Mouse (Mus musculus) frontal cortex, postnatal 10 days (tissue): Measurements from ENCODE around the gene Senp7.
"Not testable (repeated sequence)": the region's sequence is repeated elsewhere in the genome, so short reads cannot be mapped to it uniquely, and the experiment has no call there.

ENCODE experiments used
- DNase-seq, 2 experiments: peaks; one replicate each; pipeline ENCODE4 v3.0.0; 2022; ENCODE audit warnings: low spot score in 2 of 2, mixed read lengths in 1 of 2

Senp7 gene

DNA sequence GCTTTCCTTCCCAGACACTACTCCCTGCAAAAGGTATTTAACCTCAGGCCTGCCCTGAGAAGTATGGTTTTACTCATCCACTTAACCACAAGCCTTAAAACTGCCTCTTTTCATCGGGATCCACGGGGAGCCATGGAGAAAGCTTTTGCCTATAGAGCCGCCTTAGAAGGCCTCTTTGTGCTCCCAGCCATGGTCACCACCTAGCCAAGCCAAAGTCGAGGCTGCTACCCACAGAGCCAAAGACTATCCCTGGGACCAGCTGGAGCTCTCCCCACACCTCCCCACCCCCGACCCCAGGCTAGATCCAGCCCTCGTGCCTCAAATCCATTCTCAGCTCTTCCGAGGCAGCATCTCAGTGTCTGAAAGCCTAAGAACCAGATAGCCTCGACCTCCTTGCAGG is 18.0 kb downstream of the Senp7 start:
- DNase-seq, result no peak

DNA sequence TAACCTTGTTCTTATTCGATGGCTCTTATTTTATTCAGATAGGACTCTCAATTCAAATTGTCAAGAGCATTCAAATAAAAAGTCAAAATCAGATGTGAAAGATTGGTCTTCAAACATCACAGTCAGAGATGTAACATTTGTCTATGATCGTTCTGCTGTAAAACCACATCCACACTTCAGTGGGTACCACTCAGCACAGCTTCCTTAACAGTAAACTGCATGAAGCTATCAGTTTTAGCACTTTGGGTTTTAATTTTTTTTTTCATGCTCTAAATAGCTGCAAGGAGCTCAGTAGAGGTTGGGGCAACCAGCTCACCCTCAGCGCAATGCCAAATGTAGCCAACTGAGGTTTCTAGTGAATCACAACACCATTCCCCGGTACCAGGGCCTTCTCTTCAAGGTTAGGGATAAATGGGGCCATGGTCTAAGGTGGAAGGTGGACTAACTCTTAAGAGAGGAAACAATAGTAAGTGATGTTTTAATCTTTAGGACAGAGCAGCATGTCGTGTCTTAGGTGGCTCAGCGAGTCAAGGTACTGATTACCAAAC is 20.5 kb downstream of the Senp7 start:
- no peak for DNase-seq

DNA sequence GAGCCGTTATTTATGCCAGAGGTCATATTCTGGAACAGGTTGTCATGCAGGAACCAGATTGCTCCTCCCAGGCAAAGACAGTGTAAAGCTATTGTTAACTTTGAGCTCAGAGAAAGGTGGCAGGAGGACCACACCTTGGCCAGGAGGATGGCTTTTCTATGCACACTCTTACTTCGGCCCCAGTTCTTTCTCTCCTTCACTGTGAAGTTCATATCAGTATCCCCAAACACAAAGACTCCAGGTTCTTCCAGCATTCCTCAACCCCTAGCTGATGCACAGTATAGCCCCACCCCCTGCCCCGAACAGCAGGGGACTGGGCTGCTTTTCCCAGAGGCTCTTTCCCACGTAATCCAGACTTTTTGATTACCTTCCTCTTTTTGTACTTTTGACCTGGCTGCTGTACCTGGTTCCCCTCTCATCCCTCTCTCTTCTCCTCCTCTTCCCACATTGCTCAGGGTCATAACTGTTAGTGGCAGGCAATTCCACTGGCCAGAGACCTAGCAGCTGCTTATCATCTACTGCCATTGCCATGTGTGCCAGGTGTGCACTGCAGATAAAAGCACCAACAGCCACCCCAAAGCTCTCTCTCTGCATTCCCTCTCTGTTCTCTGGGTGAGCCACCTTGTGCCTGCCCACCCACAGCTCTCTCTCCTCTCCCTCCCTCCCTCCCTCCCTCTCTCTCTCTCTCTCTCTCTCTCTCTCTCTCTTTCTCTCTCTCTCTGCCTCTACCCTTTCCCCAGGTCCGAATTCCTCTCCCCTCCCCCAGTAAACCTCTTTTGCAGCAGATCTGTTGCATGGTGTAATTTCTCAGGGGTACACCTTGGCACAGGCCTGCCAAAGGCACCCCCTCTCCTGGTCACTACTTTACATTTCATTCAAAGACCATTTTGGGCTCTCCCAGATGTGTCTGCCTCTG is 23.4 kb downstream of the Senp7 start:
- DNase-seq, result no peak

DNA sequence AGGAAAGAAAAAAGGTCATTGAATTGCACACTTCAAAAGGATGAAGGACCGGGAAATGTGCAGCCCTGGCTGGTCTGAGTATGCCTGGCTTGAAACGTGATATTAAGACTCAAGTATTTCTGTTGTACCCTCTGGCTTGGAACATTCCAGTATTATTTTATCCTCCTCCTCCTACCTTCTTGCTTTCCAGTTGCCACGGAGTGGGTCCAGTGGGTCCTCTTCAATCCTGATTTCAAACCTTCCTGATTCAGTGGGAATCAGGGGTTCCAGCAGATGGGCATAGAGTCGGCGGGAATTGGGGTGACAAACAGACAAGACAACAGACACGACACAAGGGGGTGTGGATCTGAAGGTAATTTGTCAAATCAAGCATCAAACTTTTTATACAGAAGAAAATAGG is 24.4 kb downstream of the Senp7 start:
- no peak for DNase-seq

DNA sequence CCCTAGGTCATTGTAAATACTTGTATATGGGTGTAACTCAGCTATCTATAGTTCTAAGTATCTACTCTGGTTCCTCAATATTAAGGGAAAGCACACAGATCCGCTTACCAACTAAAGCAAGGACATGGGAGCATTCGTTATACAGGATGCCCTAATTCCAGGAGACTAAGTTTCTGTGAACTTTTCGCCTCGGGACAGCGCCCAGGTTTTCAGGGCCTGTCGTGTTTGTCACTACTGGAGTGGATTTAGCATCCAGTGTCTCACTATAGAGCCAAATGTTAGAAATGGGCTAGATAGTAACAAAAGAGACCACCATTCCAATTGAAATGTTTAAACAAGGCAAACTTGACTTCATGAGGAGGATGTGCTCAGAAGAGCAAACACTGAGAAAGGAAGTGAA is 25.0 kb downstream of the Senp7 start:
- not testable (repeated sequence) for DNase-seq

DNA sequence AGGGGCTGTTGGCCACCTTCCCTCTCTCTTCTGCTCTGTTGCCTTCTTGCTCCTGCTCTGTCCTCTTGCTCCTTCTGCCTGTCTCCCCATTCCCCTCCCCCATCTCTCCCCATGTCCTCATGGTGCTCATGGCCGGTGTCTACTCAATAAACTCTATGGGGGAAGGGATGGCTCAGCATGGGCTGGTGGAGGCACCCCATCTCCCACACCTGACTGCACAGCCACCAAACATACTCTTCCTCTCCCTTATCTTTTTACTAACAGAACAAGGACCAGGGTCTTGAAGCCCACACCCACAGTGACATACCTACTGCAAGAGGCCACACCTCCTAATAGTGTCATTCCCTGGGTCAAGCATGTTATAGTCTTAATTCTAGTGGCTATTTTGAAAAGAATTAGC is 26.0 kb downstream of the Senp7 start:
- DNase-seq, result no peak

DNA sequence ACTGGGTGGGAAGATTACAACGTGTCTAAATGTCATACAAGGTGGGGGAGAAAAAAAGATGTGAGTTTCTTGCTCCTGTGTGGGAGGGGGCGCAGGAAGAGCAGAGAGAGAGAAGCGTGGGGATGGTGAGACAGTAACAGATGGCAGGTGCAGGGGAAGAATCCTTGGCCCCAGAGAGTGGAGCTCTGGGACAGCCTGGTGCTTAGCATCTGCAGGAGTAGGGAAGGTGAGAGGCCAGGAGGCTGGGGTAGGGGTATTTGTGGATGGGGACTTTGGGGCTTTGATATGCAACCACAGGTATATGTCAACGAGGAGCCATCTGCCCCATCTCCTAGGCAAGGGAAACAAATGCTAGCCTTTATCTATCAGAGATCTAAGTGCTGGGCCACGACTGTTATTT is 26.4 kb downstream of the Senp7 start:
- no peak for DNase-seq

DNA sequence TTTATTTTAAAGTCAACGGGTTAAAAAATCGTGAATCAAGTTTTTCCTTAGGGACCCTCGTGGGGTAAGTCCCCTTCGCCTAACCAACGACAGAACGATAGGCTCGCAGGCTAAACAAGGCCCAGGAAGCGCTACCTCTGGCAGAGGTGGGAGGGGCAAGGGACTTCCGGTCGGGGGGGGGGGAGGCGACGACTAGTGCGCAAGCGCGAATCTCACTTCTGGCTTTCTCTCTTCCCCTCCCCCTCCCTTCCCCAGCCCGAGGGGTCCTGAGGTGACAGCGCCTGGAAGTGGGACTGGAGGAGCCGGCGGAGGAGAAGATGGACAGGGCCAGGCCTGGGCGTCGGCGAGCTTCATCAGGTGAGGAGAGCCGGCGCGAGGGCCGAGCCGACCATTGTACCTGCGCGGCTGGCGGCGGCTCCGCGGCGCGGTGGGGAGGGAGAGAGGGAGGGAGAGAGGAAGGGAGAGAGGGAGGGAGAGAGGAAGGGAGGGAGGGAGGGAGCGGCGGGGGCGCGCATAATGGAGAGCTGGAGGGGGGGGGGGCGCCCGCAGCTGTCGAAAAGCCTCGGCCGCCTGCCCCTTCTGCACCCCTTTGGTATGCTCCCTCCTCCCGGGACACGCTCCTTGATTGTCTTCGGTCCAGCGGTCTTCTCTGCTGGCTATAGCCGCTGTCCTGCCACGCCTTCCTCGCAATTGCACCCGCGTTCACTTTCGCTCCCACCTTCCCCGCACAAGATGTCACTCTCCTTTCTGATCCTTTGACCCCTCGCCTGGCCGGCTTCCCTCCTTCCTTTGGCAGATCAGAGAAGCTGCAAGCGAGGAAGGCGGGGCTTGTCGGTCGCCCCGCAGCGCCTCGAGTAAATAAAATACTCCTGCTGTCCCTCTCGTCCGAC is 27.3 kb downstream of the Senp7 start:
- peak; percentile 82 to 84 for DNase-seq

DNA sequence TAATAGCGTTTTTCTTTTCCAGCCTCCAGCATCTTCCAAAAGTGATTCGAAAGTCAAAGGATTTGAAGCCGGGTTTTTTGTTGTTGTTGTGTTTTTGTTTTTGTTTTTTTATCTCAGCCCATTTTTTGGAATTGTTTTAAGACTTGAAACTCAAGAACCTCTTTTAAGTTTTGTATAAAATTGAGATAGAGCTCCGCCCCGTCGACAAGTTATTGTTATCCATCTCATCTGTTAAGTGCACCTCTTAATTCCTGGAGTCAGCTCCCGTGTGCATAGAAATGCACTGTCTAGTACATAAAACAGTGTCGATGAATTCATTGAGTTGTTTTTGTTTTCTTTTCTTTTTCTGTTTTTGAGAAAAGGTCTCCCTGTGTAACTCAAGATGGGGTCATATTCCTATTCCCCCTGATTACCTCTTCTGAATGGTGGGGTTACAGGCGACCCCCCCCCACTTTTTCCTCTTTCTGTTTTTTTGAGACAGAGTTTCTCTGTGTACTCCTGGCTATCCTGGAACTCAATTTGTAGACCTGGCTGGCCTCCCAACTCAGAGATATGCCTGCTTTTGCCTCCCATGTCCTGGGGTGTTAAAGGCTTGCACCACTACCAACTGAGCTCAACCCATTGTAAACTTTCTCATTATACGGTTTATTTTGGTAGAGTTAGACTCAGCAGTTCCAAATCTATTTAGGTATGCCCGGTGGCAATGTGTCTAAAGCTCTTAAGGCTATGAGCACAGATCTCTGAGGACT is 28.2 kb downstream of the Senp7 start:
- no peak for DNase-seq

DNA sequence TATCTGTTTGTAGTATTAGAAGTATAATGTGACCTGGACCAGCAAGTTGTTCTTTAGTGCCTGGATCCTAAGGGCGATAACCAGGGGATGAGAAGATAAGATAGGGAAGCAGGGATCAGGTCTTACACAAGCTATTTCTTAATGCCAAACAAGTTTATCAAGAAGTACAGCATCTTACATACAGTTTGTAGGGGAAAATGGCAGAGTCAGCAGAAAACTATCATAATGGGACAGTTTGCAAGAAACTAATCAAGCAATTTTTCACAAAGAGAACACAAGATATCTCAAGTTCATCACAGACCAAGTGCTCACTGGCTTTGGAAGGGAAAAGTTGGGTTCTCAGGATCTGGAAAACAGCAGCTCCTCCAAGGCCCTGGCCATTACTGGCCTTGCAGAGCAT is 31.3 kb downstream of the Senp7 start:
- no peak for DNase-seq

DNA sequence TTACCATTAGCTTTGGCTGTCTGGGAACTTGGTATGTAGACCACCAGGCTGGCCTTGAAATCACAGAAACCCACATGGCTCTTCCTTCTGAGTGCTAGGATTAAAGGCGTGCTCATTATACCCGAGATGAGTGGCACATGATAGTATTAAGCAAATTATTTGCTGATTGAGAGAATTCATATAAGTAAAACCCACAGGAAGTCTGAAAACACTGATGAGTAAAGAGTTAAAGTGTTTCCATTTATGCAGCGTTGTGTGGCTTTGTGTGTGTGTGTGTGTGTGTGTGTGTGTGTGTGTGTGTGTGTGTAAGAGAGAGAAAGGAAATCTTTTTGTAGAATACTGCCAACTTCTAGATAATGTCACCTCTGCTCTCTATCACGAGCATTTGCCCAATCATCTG is 33.6 kb downstream of the Senp7 start:
- DNase-seq, result no peak

DNA sequence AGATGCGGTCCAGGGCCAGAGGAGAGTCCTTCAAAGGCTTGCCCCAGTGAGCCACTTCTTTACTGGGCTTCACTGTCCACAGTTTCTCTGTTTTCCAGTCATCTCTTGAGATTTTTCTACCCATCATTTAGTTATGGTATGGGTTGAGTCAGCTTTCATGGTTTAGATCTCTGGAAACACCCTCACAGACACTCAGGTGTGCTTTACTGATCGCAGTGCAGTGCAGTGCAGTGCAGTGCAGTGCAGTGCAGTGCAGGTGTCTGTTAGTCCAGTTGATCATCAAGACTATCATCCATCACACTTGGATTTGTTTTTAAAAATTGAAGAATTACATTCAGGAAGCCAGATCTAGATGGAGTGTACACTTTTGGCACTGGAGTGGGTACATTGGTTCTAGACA is 38.2 kb downstream of the Senp7 start:
- DNase-seq, result no peak

DNA sequence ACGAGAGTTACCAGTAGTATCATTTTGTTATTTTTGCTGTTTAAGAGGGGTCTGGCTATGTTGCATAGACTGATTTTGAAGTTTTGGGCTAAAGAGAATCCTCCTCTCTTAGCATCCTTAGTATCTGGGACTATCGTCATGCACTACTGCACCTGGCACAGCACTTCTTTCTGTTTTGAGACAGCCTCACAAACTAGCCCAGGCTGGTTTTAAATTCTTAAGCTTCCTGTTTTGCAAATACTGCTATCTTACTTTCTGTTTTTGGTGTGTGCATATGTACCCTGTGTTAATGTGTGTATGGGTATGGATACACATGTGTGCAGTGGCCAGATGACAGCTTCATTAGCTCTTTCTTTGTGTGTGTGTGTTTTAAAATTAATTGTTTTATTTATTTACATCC is 42.2 kb downstream of the Senp7 start:
- DNase-seq, result no peak

DNA sequence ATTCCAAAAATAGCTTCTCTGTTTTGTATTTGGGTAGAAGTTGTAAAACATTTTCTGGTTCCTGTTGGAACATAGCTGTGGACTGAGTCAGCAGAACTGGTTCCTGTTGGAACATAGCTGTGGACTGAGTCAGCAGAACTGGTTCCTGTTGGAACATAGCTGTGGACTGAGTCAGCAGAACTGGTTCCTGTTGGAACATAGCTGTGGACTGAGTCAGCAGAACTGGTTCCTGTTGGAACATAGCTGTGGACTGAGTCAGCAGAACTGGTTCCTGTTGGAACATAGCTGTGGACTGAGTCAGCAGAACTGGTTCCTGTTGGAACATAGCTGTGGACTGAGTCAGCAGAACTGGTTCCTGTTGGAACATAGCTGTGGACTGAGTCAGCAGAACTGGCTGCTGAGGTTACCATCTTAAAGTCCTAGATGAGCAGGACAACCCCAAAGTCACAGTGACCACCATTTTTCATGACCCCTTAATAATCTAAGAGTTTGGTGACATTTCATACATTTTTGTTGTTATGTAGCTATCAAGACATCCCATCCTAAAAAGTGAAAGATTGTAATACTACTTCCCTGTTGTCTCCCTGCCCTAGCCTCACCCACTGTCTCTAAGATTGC is 48.4 kb downstream of the Senp7 start:
- not testable (repeated sequence) for DNase-seq

DNA sequence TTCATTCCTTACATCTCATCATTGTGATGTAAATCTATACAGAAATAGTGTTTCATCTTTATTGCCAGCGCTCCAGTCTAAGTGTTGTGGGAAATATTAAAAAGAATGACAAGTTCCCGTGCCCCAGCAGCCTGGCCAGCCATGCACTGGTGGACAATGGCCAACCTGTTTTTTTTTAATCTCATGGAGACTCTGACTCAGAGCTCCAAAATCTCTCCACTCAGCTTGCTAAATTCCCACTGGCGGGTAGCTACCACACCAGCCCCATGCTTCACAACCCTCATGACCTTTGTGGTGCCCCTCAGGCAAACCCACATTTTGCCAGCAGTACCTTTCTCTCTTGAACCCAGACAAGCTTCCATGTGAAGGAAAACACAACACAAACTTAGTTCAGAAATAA is 67.6 kb downstream of the Senp7 start:
- DNase-seq, result no peak

DNA sequence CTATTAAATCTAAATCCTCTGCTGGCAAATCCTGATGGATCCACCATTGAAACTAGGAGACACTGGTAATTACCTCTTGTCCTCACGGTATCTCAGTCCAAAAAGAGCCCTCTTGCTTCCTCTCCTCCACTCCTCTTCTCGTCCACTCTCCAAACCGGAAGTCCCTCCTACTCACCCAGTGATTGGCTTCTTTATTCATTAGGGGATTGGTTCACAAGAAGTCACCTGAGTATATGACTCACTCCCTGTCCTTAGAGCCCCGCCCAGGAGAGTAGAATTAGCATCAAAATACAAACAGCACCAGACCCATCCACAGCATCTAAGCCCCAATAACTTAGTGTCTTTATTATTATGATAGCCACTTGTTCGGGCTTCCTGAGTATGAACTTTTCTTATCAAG is 68.0 kb downstream of the Senp7 start:
- no peak for DNase-seq

DNA sequence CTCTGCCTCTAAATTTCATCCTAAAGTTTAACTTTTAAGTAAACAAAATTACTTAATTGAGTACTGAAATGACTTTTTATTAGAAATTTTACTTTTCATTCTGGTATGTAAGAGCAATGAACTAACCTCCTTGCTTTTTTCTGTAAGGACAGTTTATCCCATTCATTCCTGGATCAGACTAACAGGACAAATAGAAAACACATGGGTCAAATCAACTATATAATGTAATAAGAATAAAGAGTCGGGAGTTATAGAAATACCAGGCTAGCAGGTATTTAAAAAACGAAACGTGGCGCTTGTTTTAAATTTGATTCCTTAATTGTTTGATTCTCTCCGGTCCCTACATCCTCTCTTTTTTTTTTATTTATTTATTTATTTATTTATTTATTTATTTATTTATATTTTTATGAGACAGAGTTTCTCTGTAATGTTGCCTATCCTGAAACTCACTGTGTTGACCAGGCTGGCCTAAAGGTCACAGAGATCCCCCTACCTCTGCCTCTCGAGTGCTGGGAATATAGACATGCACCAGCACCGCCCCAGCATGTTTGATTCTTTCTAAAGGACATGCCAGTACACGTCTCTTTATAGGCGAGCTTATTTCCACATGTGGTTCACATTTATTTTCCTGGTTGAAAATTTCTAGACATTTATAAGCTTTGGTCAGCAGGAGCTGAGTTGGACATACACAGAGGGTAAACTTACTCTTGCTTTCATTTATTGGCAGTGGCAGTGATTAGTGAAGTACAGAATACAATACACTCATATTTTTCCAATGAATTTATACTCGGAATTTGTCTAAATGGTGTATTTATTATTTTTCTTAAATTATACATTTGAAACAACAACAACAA is 69.4 kb downstream of the Senp7 start:
- no peak for DNase-seq

DNA sequence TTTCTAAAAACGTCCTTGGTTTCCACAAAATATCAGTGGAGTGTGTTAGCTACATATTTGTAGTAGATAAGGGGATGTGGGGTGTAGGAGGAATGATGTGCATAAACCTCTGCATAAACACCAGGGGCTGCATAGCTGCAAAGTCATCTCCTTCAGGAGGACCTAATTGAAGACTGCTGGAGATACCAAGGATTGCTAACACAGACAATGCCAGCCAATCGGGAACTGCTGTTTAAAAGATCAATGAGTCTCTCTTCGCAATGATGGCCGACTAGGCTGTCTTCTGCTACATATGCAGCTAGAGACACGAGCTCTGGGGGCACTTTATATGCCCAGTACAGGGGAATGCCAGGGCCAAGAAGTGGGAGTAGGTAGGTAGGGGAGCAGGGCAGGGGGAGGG is 74.4 kb downstream of the Senp7 start:
- DNase-seq, result no peak

DNA sequence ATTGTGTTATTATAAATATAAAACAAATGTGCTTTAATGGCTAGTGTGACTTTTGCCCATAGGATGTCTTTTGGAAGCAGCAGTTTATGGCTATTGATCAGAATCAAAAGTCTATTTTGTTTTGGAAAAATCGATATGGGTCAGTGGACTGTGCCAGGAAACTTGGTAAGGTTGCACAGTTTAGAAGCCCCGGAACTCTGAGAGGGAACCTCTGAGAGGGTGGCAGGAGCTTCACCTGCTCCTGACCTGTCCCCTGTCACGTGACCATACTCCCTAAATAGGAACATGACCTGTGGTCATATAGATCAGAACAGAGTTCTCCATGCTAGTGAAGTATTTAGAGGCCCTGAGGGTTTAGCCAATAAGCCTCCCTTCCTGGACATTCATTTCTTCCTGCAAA is 75.9 kb downstream of the Senp7 start:
- DNase-seq, result no peak

DNA sequence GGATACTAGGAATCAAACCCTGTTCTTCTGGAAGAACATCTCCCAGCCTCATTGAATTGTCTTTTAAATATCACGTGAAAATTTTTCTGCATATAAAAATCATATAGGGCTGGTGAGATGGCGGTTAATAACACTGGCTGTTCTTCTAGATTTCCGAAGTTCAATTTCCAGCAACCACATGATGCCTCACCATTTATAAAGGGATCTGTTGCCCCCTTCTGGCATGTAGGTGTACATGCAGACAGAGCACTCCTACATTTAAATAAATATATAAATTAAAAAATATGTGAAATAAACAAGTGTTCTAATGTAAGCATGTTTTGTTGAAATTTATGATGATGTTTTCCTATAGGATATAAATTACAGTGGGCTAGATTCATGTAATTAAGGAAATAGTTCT is 83.5 kb downstream of the Senp7 start:
- no peak for DNase-seq
